Mouse (Mus musculus) heart, postnatal 36 days (tissue): ENCODE data around the gene Smim5. TPM values are rescaled to one million over a fixed set of nuclear protein-coding genes. Genes with fewer than 3 reads are reported as not detected.

Source experiments
- DNase-seq, 2 experiments: peaks; one replicate each; pipeline ENCODE4 v3.0.0; 2021 to 2022
- intact Hi-C: fragments of 180-260 bp; cut with DNase I; formaldehyde crosslinking; loops from one replicate; pipeline ENCODE4 v1.15.1; 2025
- total RNA-seq, 2 experiments: library from RNA; stranded (reverse); gene quantifications; 2 replicates each; pipeline ENCODE4 v1.2.3; 2021

Smim5 gene
- total RNA-seq, 2 experiments from 2014 or later, result 14.8 to 26.7 TPM

- DNase-seq, result peak in 1 of 2 experiments; percentile 69
Observed at GRCm38 (mm10) chr11:115920110-115920818, 20.5 kb downstream of the Smim5 start.

GRCm38 (mm10) chr11:115921986-115922385 is 22.2 kb downstream of the Smim5 start:
- intact Hi-C loops, result no loop called here
- DNase-seq, result no peak

More at GRCm38 (mm10) chr11:115920110-115920818, 20.5 kb downstream of the Smim5 start:
- intact Hi-C loops, result no loop called here

GRCm38 (mm10) chr11:115929031-115929430 is 29.3 kb downstream of the Smim5 start:
- no peak for DNase-seq
- intact Hi-C loops, result no loop called here

- intact Hi-C loops, result loop anchor here (5.0 kb wide), 1 partner anchor 202 kb away; the partner anchor contains the start of gene Trim65
- no peak for DNase-seq
Observed at GRCm38 (mm10) chr11:115929818-115930217, 30.1 kb downstream of the Smim5 start.

GRCm38 (mm10) chr11:115931235-115931634 is 31.5 kb downstream of the Smim5 start:
- no peak for DNase-seq
- intact Hi-C loops, result loop anchor here (5.0 kb wide), 1 partner anchor 201 kb away; the partner anchor contains the start of gene Trim65

- DNase-seq, result peak; percentile 96 to 97
- intact Hi-C loops, result loop anchor here (5.0 kb wide), 1 partner anchor 199 kb away; the partner anchor contains the start of gene Trim65
Observed at GRCm38 (mm10) chr11:115933108-115933746, 33.5 kb downstream of the Smim5 start, which contains the start of the genes Sap30bp and Recql5. TSS of gene Sap30bp (plus strand) at chr11:115933282. TSS of gene Recql5 (minus strand) at chr11:115933477.

GRCm38 (mm10) chr11:115933747-115934110 is 34.0 kb downstream of the Smim5 start:
- DNase-seq, result no peak
- intact Hi-C loops, result loop anchor here (5.0 kb wide), 1 partner anchor 199 kb away; the partner anchor contains the start of gene Trim65

GRCm38 (mm10) chr11:115939690-115940329 is 40.0 kb downstream of the Smim5 start:
- peak; percentile 56 to 68 for DNase-seq
- intact Hi-C loops, result loop anchor here (1.0 to 5.0 kb wide), 3 partner anchors 59 to 282 kb away; no protein-coding TSS in a partner anchor

- intact Hi-C loops, result loop anchor here (5.0 kb wide), 2 partner anchors 140 to 280 kb away; no protein-coding TSS in a partner anchor
- no peak for DNase-seq
Observed at GRCm38 (mm10) chr11:115941980-115942379, 42.2 kb downstream of the Smim5 start.

- intact Hi-C loops, result no loop called here
- DNase-seq, result no peak
Observed at GRCm38 (mm10) chr11:115945247-115945646, 45.5 kb downstream of the Smim5 start.

GRCm38 (mm10) chr11:115946221-115946828 is 46.6 kb downstream of the Smim5 start:
- intact Hi-C loops, result no loop called here
- DNase-seq, result no peak

- intact Hi-C loops, result no loop called here
- DNase-seq, result no peak
Observed at GRCm38 (mm10) chr11:115948316-115948715, 48.5 kb downstream of the Smim5 start.

GRCm38 (mm10) chr11:115950719-115951118 is 51.0 kb downstream of the Smim5 start:
- no peak for DNase-seq
- intact Hi-C loops, result no loop called here

- intact Hi-C loops, result no loop called here
- no peak for DNase-seq
Observed at GRCm38 (mm10) chr11:115954712-115955111, 54.9 kb downstream of the Smim5 start.

- no peak for DNase-seq
- intact Hi-C loops, result no loop called here
Observed at GRCm38 (mm10) chr11:115955195-115955858, 55.6 kb downstream of the Smim5 start.

Other genes starting within 250 kb of the Smim5 start
- 100 to 1,000 TPM; 102 to 110 TPM for gene Grb2, start 191.4 kb upstream of the Smim5 start, total RNA-seq
- gene Tmem94, start 134.5 kb upstream of the Smim5 start, total RNA-seq, result 100 to 1,000 TPM in 1 of 2 experiments, 10 to 100 TPM in 1; 92.3 to 101 TPM
- 10 to 100 TPM; 48.6 to 50.6 TPM for gene Caskin2, start 86.3 kb upstream of the Smim5 start, total RNA-seq
- gene Tsen54, start 85.2 kb upstream of the Smim5 start, total RNA-seq, result 1 to 10 TPM; 8.7 to 9.7 TPM
- 10 to 100 TPM; 18.7 to 21.2 TPM for gene Llgl2, start 75.9 kb upstream of the Smim5 start, total RNA-seq
- under 1 TPM in 1 of 2 experiments, not detected in 1; 0.14 TPM for gene Myo15b, start 41.6 kb upstream of the Smim5 start, total RNA-seq
- under 1 TPM in 1 of 2 experiments, not detected in 1; 0.31 TPM for gene Smim6, start 12.1 kb downstream of the Smim5 start, total RNA-seq
- 10 to 100 TPM; 17.2 to 20.7 TPM for gene Sap30bp, start 33.3 kb downstream of the Smim5 start, total RNA-seq
- gene Recql5, start 33.5 kb downstream of the Smim5 start, total RNA-seq, result 1 to 10 TPM; 6.7 to 8.9 TPM
- 1 to 10 TPM; 2.6 to 3.4 TPM for gene Itgb4, start 74.7 kb downstream of the Smim5 start, total RNA-seq
- gene Galk1, start 112.8 kb downstream of the Smim5 start, total RNA-seq, result 10 to 100 TPM; 12.8 to 19.3 TPM
- gene H3f3b, start 128.0 kb downstream of the Smim5 start, total RNA-seq, result 100 to 1,000 TPM; 136 to 158 TPM
- 1 to 10 TPM; 8.0 to 8.4 TPM for gene Unk, start 130.4 kb downstream of the Smim5 start, total RNA-seq
- gene Unc13d, start 178.0 kb downstream of the Smim5 start, total RNA-seq, result under 1 TPM; 0.41 to 0.42 TPM
- gene Wbp2, start 187.0 kb downstream of the Smim5 start, total RNA-seq, result 100 to 1,000 TPM in 1 of 2 experiments, 10 to 100 TPM in 1; 97.0 to 106 TPM
- gene Trim47, start 227.2 kb downstream of the Smim5 start, total RNA-seq, result 10 to 100 TPM; 25.2 to 34.2 TPM
- gene Trim65, start 231.2 kb downstream of the Smim5 start, total RNA-seq, result 1 to 10 TPM; 7.4 to 7.6 TPM
- gene Mrpl38, start 238.9 kb downstream of the Smim5 start, total RNA-seq, result 10 to 100 TPM; 62.9 to 63.4 TPM